Mouse (Mus musculus): ENCODE data around the gene Gjc3. TPM values are rescaled to one million over a fixed set of nuclear protein-coding genes. Genes with fewer than 3 reads are reported as not detected.
"Not testable (repeated sequence)": the region's sequence is repeated elsewhere in the genome, so short reads cannot be mapped to it uniquely, and the experiment has no call there.

Gene Gjc3
- polyA plus RNA-seq, 1 experiment from 2014 or later = not detected

- Histone ChIP-seq H3K27me3 (no peaks in the 10 kb centered on the region), H3K4me3 (replicated peaks) (no peak overlapping the region), H3K4me1 (no peaks in the 10 kb centered on the region), H3K9me3 (replicated peaks) (no peaks in the 10 kb centered on the region), H3K9ac (no peak overlapping the region), H3K36me3 (no peaks in the 10 kb centered on the region), H3K27ac (no peak overlapping the region), H3K4me2 (no peak overlapping the region)
- WGBS = 22% methylated on average over 6 of the region's 6 CpGs
- ATAC-seq (replicated peaks; ENCODE audit: low FRiP score) = no peak
These were observed 11.7 kb downstream of the Gjc3 start for GRCm38 (mm10) chr5:137951218-137951617.

- Histone ChIP-seq H3K27me3 (no peaks in the 10 kb centered on the region), H3K9ac (no peak overlapping the region), H3K4me2 (no peak overlapping the region), H3K4me3 (replicated peaks) (no peak overlapping the region), H3K36me3 (no peaks in the 10 kb centered on the region), H3K9me3 (replicated peaks) (no peaks in the 10 kb centered on the region), H3K27ac (no peak overlapping the region), H3K4me1 (no peaks in the 10 kb centered on the region)
- ATAC-seq (replicated peaks; ENCODE audit: low FRiP score) = no peak
These were observed 15.6 kb downstream of the Gjc3 start for GRCm38 (mm10) chr5:137947303-137947702.

- Histone ChIP-seq H3K4me3 (replicated peaks) (no peak overlapping the region), H3K9me3 (replicated peaks) (no peaks in the 10 kb centered on the region), H3K9ac (no peak overlapping the region), H3K36me3 (no peaks in the 10 kb centered on the region), H3K4me2 (no peak overlapping the region), H3K27me3 (no peaks in the 10 kb centered on the region), H3K27ac (no peak overlapping the region), H3K4me1 (no peaks in the 10 kb centered on the region)
- WGBS = 95% methylated on average over 1 of the region's 1 CpGs
- ATAC-seq (replicated peaks; ENCODE audit: low FRiP score) = no peak
These were observed 19.8 kb downstream of the Gjc3 start for GRCm38 (mm10) chr5:137943133-137943532.

GRCm38 (mm10) chr5:137940948-137941347, 21.9 kb downstream of the Gjc3 start:
- no peaks in the 10 kb centered on the region for H3K4me1 ChIP-seq
- WGBS = 57% methylated on average over 4 of the region's 4 CpGs
- no peak for ATAC-seq (replicated peaks; ENCODE audit: low FRiP score)

GRCm38 (mm10) chr5:137937238-137937637, 25.7 kb downstream of the Gjc3 start:
- Histone ChIP-seq H3K4me2 (no peak overlapping the region), H3K27ac (no peak overlapping the region), H3K36me3 (no peaks in the 10 kb centered on the region), H3K4me3 (replicated peaks) (no peak overlapping the region), H3K27me3 (no peaks in the 10 kb centered on the region), H3K4me1 (no peaks in the 10 kb centered on the region), H3K9me3 (replicated peaks) (no peaks in the 10 kb centered on the region), H3K9ac (no peak overlapping the region)
- 72% methylated on average over 4 of the region's 4 CpGs for WGBS
- no peak for ATAC-seq (replicated peaks; ENCODE audit: low FRiP score)

More at GRCm38 (mm10) chr5:137940948-137941347, 21.9 kb downstream of the Gjc3 start:
- no peak overlapping the region for H3K27ac ChIP-seq
- H3K36me3 ChIP-seq = no peaks in the 10 kb centered on the region
- H3K27me3 ChIP-seq = no peaks in the 10 kb centered on the region
- H3K4me2 ChIP-seq = no peak overlapping the region
- no peaks in the 10 kb centered on the region for H3K9me3 ChIP-seq (replicated peaks)
- H3K9ac ChIP-seq = no peak overlapping the region
- H3K4me3 ChIP-seq (replicated peaks) = no peak overlapping the region

GRCm38 (mm10) chr5:137936486-137936885, 26.4 kb downstream of the Gjc3 start:
- WGBS = 86% methylated on average over 2 of the region's 2 CpGs
- Histone ChIP-seq H3K36me3 (no peaks in the 10 kb centered on the region), H3K4me1 (no peaks in the 10 kb centered on the region), H3K9me3 (replicated peaks) (no peaks in the 10 kb centered on the region), H3K27ac (no peak overlapping the region), H3K9ac (no peak overlapping the region), H3K27me3 (no peaks in the 10 kb centered on the region), H3K4me2 (no peak overlapping the region), H3K4me3 (replicated peaks) (no peak overlapping the region)
- ATAC-seq (replicated peaks; ENCODE audit: low FRiP score) = no peak

- WGBS = 72% methylated on average over 2 of the region's 2 CpGs
- H3K4me2 ChIP-seq; H3K9me3 ChIP-seq (replicated peaks); H3K27ac ChIP-seq; H3K9ac ChIP-seq; H3K36me3 ChIP-seq; H3K4me3 ChIP-seq (replicated peaks); H3K4me1 ChIP-seq; ATAC-seq (replicated peaks; ENCODE audit: low FRiP score); H3K27me3 ChIP-seq: not testable (repeated sequence)
These were observed 29.0 kb downstream of the Gjc3 start for GRCm38 (mm10) chr5:137933934-137934333.

GRCm38 (mm10) chr5:137928439-137928838, 34.5 kb downstream of the Gjc3 start:
- no peaks in the 10 kb centered on the region for H3K9me3 ChIP-seq (replicated peaks)
- H3K27me3 ChIP-seq = no peaks in the 10 kb centered on the region
- no peaks in the 10 kb centered on the region for H3K4me1 ChIP-seq
- WGBS = 79% methylated on average over 11 of the region's 11 CpGs
- no peak for ATAC-seq (replicated peaks; ENCODE audit: low FRiP score)
- H3K9ac ChIP-seq = no peak overlapping the region
- no peak overlapping the region for H3K27ac ChIP-seq
- no peak overlapping the region for H3K4me2 ChIP-seq
- no peaks in the 10 kb centered on the region for H3K36me3 ChIP-seq
- H3K4me3 ChIP-seq (replicated peaks) = no peak overlapping the region

- ATAC-seq (replicated peaks; ENCODE audit: low FRiP score) = no peak
- H3K27ac ChIP-seq = no peak overlapping the region
- H3K4me1 ChIP-seq = no peaks in the 10 kb centered on the region
- no peaks in the 10 kb centered on the region for H3K36me3 ChIP-seq
- H3K9ac ChIP-seq = no peak overlapping the region
- H3K9me3 ChIP-seq (replicated peaks) = no peaks in the 10 kb centered on the region
- 0 out of 2 replicates have a peak, but pooled peaks cover 3% of the 10 kb centered on the region for H3K27me3 ChIP-seq
- no peak overlapping the region for H3K4me2 ChIP-seq
- H3K4me3 ChIP-seq (replicated peaks) = no peak overlapping the region
These were observed 40.7 kb downstream of the Gjc3 start for GRCm38 (mm10) chr5:137922171-137922570.

GRCm38 (mm10) chr5:137921532-137921931, 41.4 kb downstream of the Gjc3 start, which contains the start of gene Cyp3a13:
Cyp3a13 (minus strand) TSS chr5:137921619.
- H3K36me3 ChIP-seq = no peaks in the 10 kb centered on the region
- no peaks in the 10 kb centered on the region for H3K9me3 ChIP-seq (replicated peaks)
- H3K27ac ChIP-seq = no peak within 1 kb of the TSS
- no peak within 1 kb of the TSS for H3K4me3 ChIP-seq (replicated peaks)
- H3K9ac ChIP-seq = no peak within 1 kb of the TSS
- 0 out of 2 replicates have a peak, but pooled peaks cover 3% of the 10 kb centered on the region for H3K27me3 ChIP-seq
- no peak within 1 kb of the TSS for H3K4me2 ChIP-seq
- ATAC-seq (replicated peaks; ENCODE audit: low FRiP score) = no peak
- 67% methylated on average over 2 of the region's 2 CpGs for WGBS
- no peaks in the 10 kb centered on the region for H3K4me1 ChIP-seq

GRCm38 (mm10) chr5:137915550-137915949, 47.3 kb downstream of the Gjc3 start:
- H3K27ac ChIP-seq = no peak overlapping the region
- H3K4me2 ChIP-seq = no peak overlapping the region
- WGBS = 72% methylated on average over 6 of the region's 6 CpGs
- no peaks in the 10 kb centered on the region for H3K4me1 ChIP-seq
- no peak overlapping the region for H3K4me3 ChIP-seq (replicated peaks)
- no peak overlapping the region for H3K9ac ChIP-seq
- ATAC-seq (replicated peaks; ENCODE audit: low FRiP score) = no peak
- H3K36me3 ChIP-seq = no peaks in the 10 kb centered on the region
- no peaks in the 10 kb centered on the region for H3K9me3 ChIP-seq (replicated peaks)
- H3K27me3 ChIP-seq = 0 out of 2 replicates have a peak, but pooled peaks cover 1% of the 10 kb centered on the region

GRCm38 (mm10) chr5:137914508-137914907, 48.4 kb downstream of the Gjc3 start:
- no peak overlapping the region for H3K4me3 ChIP-seq (replicated peaks)
- no peaks in the 10 kb centered on the region for H3K4me1 ChIP-seq
- no peaks in the 10 kb centered on the region for H3K36me3 ChIP-seq
- H3K9ac ChIP-seq = no peak overlapping the region
- H3K27me3 ChIP-seq = no peaks in the 10 kb centered on the region
- H3K27ac ChIP-seq = no peak overlapping the region
- no peak overlapping the region for H3K4me2 ChIP-seq
- ATAC-seq (replicated peaks; ENCODE audit: low FRiP score) = no peak
- no peaks in the 10 kb centered on the region for H3K9me3 ChIP-seq (replicated peaks)

- no peaks in the 10 kb centered on the region for H3K27me3 ChIP-seq
- H3K9ac ChIP-seq = no peak overlapping the region
- H3K4me3 ChIP-seq (replicated peaks) = no peak overlapping the region
- H3K4me1 ChIP-seq = no peaks in the 10 kb centered on the region
- no peaks in the 10 kb centered on the region for H3K9me3 ChIP-seq (replicated peaks)
- WGBS = 73% methylated on average over 3 of the region's 3 CpGs
- no peaks in the 10 kb centered on the region for H3K36me3 ChIP-seq
- H3K27ac ChIP-seq = no peak overlapping the region
- no peak overlapping the region for H3K4me2 ChIP-seq
- no peak for ATAC-seq (replicated peaks; ENCODE audit: low FRiP score)
These were observed 53.2 kb downstream of the Gjc3 start for GRCm38 (mm10) chr5:137909564-137910262.
